Mouse (Mus musculus): ENCODE results near the gene Slc5a11. TPM values are rescaled to one million over a fixed set of nuclear protein-coding genes. Genes with fewer than 3 reads are reported as not detected.

Slc5a11 gene
- polyA plus RNA-seq (2012; ENCODE audit: insufficient read depth, insufficient read length, low replicate concordance, missing spikeins), result not detected in 2 replicates

DNA sequence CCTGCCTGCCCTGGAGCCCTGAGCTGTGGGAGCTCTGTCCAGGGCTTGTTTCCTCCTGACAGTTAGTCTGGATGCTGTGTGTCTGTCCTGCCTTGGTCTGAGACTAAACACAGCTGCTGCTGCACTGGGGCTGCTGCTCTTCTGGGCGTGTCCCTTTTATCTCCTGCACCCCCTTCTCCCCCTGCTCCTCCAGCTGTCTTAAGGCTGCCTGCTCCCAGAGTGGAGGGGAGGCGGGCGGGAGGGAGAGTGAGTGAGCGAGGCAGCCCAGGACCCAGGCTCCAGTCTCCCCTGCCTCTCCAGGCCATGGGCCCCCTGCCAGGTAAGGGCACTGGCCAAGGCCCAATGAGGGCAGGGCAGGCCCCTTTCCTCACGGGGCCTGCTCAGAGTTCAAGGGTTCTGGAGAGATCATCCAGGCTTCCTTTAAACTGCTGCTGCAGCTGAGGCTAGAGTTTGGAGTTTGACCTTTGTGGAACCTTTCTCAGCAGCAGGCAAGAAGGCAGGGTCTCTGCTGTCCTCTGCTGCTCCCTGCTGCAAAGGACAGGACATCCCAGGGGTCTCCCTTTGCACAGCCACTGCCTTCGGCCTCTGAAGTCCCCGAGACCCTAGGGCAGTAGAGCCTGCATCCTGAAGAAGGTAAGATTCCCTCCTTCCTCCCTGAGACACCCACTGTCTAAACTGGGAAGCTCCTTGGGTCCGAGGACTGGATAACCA, at the start of gene Slc5a11:
Gene Slc5a11, plus strand, starts transcription at position 416 of the 711 bp plus-strand sequence.
- Histone ChIP-seq H3K4me1 (ENCODE audit: control insufficient read depth, insufficient read depth, low read length) (peaks cover 11% of the 10 kb centered on the region), H3K4me3 (ENCODE audit: insufficient read depth, low read depth, low read length) (no peak within 1 kb of the TSS), H3K27ac (ENCODE audit: insufficient read depth, low read depth, low read length) (no peak within 1 kb of the TSS)
- TF ChIP-seq CTCF (IDR thresholded peaks at IDR 0.05; ENCODE audit: insufficient read depth, low read depth, low read length) (no peak), POLR2A (IDR thresholded peaks at IDR 0.05; ENCODE audit: insufficient read depth, low read depth, low read length) (no peak)
- 46% methylated on average over 8 of the region's 8 CpGs for WGBS

DNA sequence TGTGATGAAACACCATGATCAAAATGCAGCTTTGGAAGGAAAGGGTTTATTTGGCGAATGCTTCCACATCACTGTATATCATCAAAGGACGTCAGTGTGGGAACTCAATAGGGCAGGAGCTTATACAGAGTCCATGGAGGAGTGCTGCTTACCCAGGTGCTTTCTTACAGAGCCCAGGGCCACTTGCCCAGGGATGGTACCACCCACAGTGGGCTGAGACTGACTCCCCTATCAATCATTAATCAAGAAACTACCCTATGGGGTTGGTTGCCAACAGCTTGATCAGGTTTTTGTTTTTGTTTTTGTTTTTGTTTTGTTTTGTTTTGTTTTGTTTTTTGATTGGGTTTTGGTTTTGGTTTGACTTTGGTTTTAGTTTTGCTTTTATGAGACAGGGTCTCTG, 47.1 kb upstream of the Slc5a11 start:
- H3K4me3 ChIP-seq (ENCODE audit: insufficient read depth, low read depth, low read length), result no peak overlapping the region
- TF ChIP-seq POLR2A (IDR thresholded peaks at IDR 0.05; ENCODE audit: insufficient read depth, low read depth, low read length), result no peak
- TF ChIP-seq CTCF (IDR thresholded peaks at IDR 0.05; ENCODE audit: insufficient read depth, low read depth, low read length), result no peak
- H3K4me1 ChIP-seq (ENCODE audit: control insufficient read depth, insufficient read depth, low read length), result peaks cover 1% of the 10 kb centered on the region; the same call in 1 of the 2 replicates
- no peak overlapping the region for H3K27ac ChIP-seq (ENCODE audit: insufficient read depth, low read depth, low read length)
- 76% methylated on average over 2 of the region's 2 CpGs for WGBS

DNA sequence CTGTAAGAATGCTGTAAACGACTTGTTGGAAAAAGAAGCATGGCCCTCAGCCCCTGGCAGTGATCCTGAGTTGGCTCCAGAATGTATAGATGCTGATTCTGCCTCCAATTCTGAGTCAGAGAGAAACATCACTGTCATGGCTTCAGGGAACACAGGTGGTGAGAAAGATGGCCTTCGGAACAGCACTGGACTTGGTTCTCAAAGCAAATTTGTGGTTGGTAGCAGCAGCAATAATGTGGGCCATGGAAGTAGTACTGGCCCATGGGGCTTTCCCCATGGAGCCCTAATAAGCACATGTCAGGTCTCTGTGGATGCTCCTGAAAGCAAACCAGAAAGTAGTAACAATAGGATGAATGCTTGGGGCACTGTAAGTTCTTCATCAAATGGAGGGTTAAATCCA, 45.0 kb upstream of the Slc5a11 start:
- Histone ChIP-seq H3K27ac (ENCODE audit: insufficient read depth, low read depth, low read length) (no peak overlapping the region), H3K4me1 (ENCODE audit: control insufficient read depth, insufficient read depth, low read length) (no peaks in the 10 kb centered on the region), H3K4me3 (ENCODE audit: insufficient read depth, low read depth, low read length) (no peak overlapping the region)
- 83% methylated on average over 2 of the region's 2 CpGs for WGBS
- TF ChIP-seq CTCF (IDR thresholded peaks at IDR 0.05; ENCODE audit: insufficient read depth, low read depth, low read length) (no peak), POLR2A (IDR thresholded peaks at IDR 0.05; ENCODE audit: insufficient read depth, low read depth, low read length) (no peak)

DNA sequence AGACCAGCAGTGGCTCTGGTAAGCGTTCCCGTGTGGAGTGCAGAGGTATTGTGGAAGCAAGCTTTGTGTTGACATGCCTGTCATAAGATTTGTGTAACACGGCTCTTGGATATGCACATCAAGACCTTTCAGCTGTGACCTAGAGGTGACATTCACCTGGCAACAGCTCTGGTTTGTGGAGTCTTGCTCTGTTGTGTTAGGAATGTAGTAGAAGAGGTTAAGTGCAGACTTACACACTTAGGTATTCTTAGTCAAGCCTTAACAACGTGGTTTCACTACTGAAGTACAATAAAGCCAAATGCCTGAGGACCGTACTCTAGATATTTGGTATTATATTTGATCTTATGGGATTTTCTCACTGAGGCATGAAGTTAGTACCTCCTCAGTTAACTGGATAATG, 42.5 kb upstream of the Slc5a11 start:
- no peak overlapping the region for H3K4me3 ChIP-seq (ENCODE audit: insufficient read depth, low read depth, low read length)
- H3K4me1 ChIP-seq (ENCODE audit: control insufficient read depth, insufficient read depth, low read length), result no peaks in the 10 kb centered on the region
- TF ChIP-seq POLR2A (IDR thresholded peaks at IDR 0.05; ENCODE audit: insufficient read depth, low read depth, low read length), result no peak
- no peak for TF ChIP-seq CTCF (IDR thresholded peaks at IDR 0.05; ENCODE audit: insufficient read depth, low read depth, low read length)
- no peak overlapping the region for H3K27ac ChIP-seq (ENCODE audit: insufficient read depth, low read depth, low read length)
- WGBS, result 83% methylated on average over 5 of the region's 5 CpGs

DNA sequence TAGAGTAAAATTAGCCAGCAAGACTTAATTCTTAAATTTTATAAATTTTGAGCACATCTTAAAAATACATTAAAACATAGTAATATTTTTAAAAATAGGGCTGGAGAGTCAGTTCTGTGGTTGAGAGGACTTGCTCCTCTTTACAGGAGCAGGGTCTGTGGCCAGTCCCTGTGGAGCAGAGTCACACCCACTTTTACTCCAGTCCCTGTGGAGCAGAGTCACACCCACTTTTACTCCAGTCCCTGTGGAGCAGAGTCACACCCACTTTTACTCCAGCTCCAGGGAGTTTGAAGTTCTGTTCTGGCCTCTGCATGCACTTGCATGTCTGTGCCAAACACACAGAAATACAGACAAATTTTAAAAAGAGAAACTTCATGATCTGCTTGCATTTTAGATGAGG, 37.4 kb upstream of the Slc5a11 start:
- H3K27ac ChIP-seq (ENCODE audit: insufficient read depth, low read depth, low read length), result no peak overlapping the region
- TF ChIP-seq CTCF (IDR thresholded peaks at IDR 0.05; ENCODE audit: insufficient read depth, low read depth, low read length), result no peak
- TF ChIP-seq POLR2A (IDR thresholded peaks at IDR 0.05; ENCODE audit: insufficient read depth, low read depth, low read length), result no peak
- no peaks in the 10 kb centered on the region for H3K4me1 ChIP-seq (ENCODE audit: control insufficient read depth, insufficient read depth, low read length)
- no peak overlapping the region for H3K4me3 ChIP-seq (ENCODE audit: insufficient read depth, low read depth, low read length)

DNA sequence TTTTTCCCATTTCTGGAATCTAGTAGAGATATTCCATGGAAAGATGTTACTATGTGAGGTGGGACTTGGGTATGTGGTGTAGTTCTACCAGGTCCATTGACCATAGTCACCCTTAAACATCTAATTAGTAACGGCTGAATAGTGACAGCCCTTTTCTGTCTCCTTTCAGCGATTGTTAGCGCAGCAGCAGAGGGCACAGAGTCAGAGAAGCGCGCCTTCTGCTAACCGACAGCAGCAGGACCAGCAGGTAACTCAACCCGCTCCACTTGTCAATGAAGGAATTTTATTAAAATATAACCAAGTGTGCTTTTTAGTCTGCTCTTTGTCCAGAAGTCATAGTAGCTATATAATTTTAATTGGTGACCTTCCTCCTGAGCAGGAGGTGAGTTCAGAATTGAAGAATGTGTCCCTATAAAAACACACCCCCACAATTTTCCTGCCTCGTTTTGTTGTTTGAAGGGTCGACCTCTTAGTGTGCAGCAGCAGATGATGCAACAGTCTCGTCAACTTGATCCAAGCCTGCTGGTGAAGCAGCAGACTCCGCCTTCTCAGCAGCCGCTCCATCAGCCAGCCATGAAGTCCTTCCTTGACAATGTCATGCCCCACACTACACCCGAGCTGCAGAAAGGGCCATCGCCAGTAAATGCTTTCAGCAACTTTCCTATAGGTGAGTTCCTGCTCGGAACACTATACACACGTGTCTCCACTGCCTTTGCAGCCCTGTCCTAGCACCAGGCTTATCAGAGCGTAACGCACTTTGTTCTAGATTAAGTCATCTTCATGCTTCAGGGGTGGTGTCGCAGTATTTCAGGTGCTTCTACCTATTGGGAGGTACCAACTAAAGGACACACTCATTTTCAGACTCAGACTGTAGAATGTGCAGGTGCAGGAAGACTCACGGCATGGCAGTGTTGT, 32.5 kb upstream of the Slc5a11 start:
- H3K4me1 ChIP-seq (ENCODE audit: control insufficient read depth, insufficient read depth, low read length), result no peaks in the 10 kb centered on the region
- WGBS, result 81% methylated on average over 20 of the region's 20 CpGs
- H3K27ac ChIP-seq (ENCODE audit: insufficient read depth, low read depth, low read length), result no peak overlapping the region
- TF ChIP-seq CTCF (IDR thresholded peaks at IDR 0.05; ENCODE audit: insufficient read depth, low read depth, low read length), result no peak
- TF ChIP-seq POLR2A (IDR thresholded peaks at IDR 0.05; ENCODE audit: insufficient read depth, low read depth, low read length), result no peak
- no peak overlapping the region for H3K4me3 ChIP-seq (ENCODE audit: insufficient read depth, low read depth, low read length)

DNA sequence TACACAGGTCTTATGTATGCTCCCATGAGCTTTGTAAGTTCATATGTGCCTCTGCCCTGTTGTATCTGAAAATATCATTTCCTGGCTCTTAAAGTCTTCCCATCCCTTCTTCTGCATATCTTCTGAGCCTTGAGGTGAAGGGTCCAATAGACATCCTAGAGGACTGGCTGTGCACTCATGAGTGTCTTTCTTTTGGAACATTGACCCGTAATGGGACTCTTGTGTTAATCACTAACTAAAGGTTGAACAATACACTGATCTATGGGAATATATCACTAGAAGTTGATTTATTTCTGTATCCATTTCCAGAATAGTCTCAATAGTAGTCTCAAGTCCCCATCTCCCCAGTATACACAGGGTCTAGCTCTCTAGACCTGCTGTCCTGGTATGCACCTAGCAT, 29.7 kb upstream of the Slc5a11 start:
- TF ChIP-seq CTCF (IDR thresholded peaks at IDR 0.05; ENCODE audit: insufficient read depth, low read depth, low read length), result no peak
- TF ChIP-seq POLR2A (IDR thresholded peaks at IDR 0.05; ENCODE audit: insufficient read depth, low read depth, low read length), result no peak
- no peak overlapping the region for H3K4me3 ChIP-seq (ENCODE audit: insufficient read depth, low read depth, low read length)
- WGBS, result 88% methylated on average over 1 of the region's 1 CpGs
- H3K4me1 ChIP-seq (ENCODE audit: control insufficient read depth, insufficient read depth, low read length), result no peaks in the 10 kb centered on the region; the same call in 1 of the 2 replicates
- no peak overlapping the region for H3K27ac ChIP-seq (ENCODE audit: insufficient read depth, low read depth, low read length)

DNA sequence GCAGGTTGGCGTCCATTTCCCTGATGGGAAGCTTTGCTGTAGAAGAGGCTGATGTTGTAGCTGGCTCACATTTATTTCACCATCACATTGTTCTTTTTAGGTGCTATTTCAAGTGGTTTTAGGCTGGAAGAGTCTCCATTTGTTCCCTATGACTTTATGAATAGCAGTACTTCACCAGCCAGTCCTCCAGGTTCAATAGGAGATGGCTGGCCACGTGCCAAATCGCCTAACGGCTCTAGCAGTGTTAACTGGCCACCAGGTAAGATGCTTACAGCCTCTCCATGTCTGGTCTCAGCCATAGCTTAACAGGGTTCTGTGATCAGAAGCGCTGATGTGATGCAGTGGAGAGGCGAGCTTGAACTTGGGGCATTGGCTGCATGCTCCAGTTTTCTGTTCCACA, 28.1 kb upstream of the Slc5a11 start:
- TF ChIP-seq CTCF (IDR thresholded peaks at IDR 0.05; ENCODE audit: insufficient read depth, low read depth, low read length) (no peak), POLR2A (IDR thresholded peaks at IDR 0.05; ENCODE audit: insufficient read depth, low read depth, low read length) (no peak)
- peaks cover 2% of the 10 kb centered on the region for H3K4me1 ChIP-seq (ENCODE audit: control insufficient read depth, insufficient read depth, low read length)
- H3K27ac ChIP-seq (ENCODE audit: insufficient read depth, low read depth, low read length), result no peak overlapping the region
- 68% methylated on average over 6 of the region's 6 CpGs for WGBS
- H3K4me3 ChIP-seq (ENCODE audit: insufficient read depth, low read depth, low read length), result no peak overlapping the region

DNA sequence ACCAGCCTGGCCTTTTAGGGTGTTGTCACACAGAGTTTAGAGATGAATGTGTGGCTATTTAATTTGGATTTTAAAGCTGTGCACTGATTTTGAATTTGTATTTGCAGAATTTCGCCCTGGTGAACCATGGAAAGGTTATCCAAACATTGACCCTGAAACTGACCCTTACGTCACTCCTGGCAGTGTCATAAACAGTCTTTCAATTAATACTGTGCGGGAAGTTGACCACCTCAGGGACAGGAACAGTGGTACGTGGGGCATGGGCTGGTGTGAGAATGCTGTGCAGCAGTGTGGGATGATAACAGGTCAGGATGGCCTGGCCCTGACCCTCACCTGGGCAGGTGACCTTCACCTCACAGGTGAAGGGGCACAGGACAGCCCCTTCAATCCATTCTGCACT, 27.3 kb upstream of the Slc5a11 start:
- 82% methylated on average over 4 of the region's 4 CpGs for WGBS
- Histone ChIP-seq H3K4me1 (ENCODE audit: control insufficient read depth, insufficient read depth, low read length) (peaks cover 6% of the 10 kb centered on the region), H3K4me3 (ENCODE audit: insufficient read depth, low read depth, low read length) (no peak overlapping the region), H3K27ac (ENCODE audit: insufficient read depth, low read depth, low read length) (no peak overlapping the region)
- TF ChIP-seq POLR2A (IDR thresholded peaks at IDR 0.05; ENCODE audit: insufficient read depth, low read depth, low read length) (no peak), CTCF (IDR thresholded peaks at IDR 0.05; ENCODE audit: insufficient read depth, low read depth, low read length) (no peak)

Data from olfactory bulb, adult 2 months (tissue).